Mouse (Mus musculus) limb, embryonic 13.5 days (tissue): ENCODE data around the gene Vars2. TPM values are rescaled to one million over a fixed set of nuclear protein-coding genes. Genes with fewer than 3 reads are reported as not detected.

ENCODE experiments used
- ATAC-seq: fragments of 200-750 bp; cut with Nextera tagmentation; 2 replicates; pipeline ENCODE4 v1.8.0; 2017; ENCODE audit warnings: low read depth, moderate number of reproducible peaks, moderate TSS enrichment; ENCODE audit not compliant: low FRiP score
- H3K27ac ChIP-seq: fragments of 300-500 bp; sonication (generic); 2 replicates; pipeline ENCODE4 v1.5.1; 2015; ENCODE audit warnings: inconsistent platforms, mild to moderate bottlenecking, moderate library complexity
- H3K27me3 ChIP-seq: fragments of 300-500 bp; sonication (generic); 2 replicates; pipeline ENCODE4 v1.6.1; 2015; ENCODE audit warnings: mild to moderate bottlenecking, inconsistent platforms
- H3K36me3 ChIP-seq: fragments of 300-500 bp; sonication (generic); 2 replicates; pipeline ENCODE4 v1.6.1; 2015; ENCODE audit warnings: inconsistent platforms, mild to moderate bottlenecking, moderate library complexity
- H3K4me1 ChIP-seq: fragments of 300-500 bp; sonication (generic); 2 replicates; pipeline ENCODE4 v1.6.1; 2015; ENCODE audit warnings: inconsistent platforms
- H3K4me2 ChIP-seq: fragments of 300-500 bp; sonication (generic); replicated peaks from 2 replicates; pipeline ENCODE4 v1.6.1; 2015; ENCODE audit warnings: inconsistent platforms, mild to moderate bottlenecking, moderate library complexity
- H3K4me3 ChIP-seq: fragments of 300-500 bp; sonication (generic); 2 replicates; pipeline ENCODE4 v1.5.1; 2015; ENCODE audit warnings: moderate library complexity, mild to moderate bottlenecking, inconsistent platforms
- H3K9ac ChIP-seq: fragments of 300-500 bp; sonication (generic); 2 replicates; pipeline ENCODE4 v1.6.1; 2015; ENCODE audit warnings: mild to moderate bottlenecking, inconsistent platforms
- H3K9me3 ChIP-seq: fragments of 300-500 bp; sonication (generic); 2 replicates; pipeline ENCODE4 v1.6.1; 2016; ENCODE audit warnings: inconsistent platforms
- WGBS: fragments of 180-500 bp; shearing (Covaris S2); methylation state at CpG from one replicate; pipeline ENCODE4 v1.1.7; 2015; 5-methylcytosine and 5-hydroxymethylcytosine counted together
- polyA plus RNA-seq: library from polyadenylated mRNA; unstranded; fragments of >200 nt; fragmentation: Nextera tagmentation; extraction: Ambion mirVana; gene quantifications from 2 replicates; pipeline ENCODE4 v1.2.1, GENCODE M21; 2015

Vars2 gene
- polyA plus RNA-seq, 1 experiment from 2014 or later: 21.0 TPM

DNA sequence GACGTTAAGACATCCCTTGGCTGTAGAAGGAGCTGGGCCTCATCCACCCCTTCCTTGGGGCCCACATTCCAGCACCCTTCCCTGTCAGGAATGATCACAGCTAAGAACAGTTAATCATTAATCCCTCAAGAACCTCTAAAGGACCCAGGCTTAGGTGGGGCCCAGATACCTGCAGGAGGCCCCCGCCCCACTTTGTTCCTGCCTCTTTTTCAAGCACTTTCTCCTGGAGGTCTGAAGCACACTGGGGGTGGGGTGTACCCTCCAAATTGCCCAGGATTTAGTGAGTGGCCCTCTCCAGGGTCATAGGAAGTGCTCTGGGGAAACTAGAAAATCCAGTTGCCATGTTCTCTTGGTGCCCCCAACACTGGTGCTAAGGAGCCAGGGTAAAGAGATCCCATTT, 18.0 kb downstream of the Vars2 start:
- Histone ChIP-seq H3K27me3 (no peaks in the 10 kb centered on the region), H3K9ac (no peak overlapping the region; the same call in 1 of the 2 replicates), H3K36me3 (peaks cover under 1% of the 10 kb centered on the region; the same call in 1 of the 2 replicates), H3K27ac (no peak overlapping the region), H3K4me3 (no peak overlapping the region), H3K4me2 (no peak overlapping the region), H3K4me1 (no peaks in the 10 kb centered on the region), H3K9me3 (no peaks in the 10 kb centered on the region)
- no peak for ATAC-seq
- 65% methylated on average over 2 of the region's 2 CpGs for WGBS

DNA sequence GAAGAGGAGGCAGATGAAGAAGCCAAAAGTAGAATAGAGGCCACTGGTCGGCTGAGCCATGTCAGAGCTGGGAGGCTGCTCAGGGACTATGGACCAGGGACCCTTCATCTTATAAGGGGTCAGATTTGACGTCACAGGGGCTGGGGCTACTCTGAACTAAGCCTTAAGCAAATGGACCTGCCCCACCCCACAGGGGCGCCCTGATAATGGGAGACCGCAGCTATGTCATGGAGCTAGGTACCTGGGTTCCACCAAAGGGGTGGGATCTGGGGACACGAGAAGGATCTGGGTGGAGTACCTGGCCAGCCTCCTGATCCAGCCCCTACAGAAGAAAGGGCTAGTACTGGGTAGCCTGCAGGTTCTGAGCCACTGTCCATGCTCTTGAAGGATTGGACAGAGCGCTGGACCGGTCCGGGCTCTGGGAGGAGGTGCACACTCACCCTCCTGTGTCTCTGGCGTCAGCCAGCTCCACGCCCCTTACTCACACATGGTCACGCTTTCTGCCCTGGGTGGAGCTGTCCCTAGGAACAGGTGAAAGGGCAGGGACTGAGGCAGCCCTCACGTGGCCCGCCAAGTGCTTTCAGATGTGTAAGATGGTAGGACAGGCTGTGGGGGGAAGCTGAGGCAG, 23.7 kb downstream of the Vars2 start, which contains the start of gene Mucl3:
Gene Mucl3 (minus strand): TSS at position 87 of the 628 bp plus-strand sequence.
- Histone ChIP-seq H3K9me3 (no peaks in the 10 kb centered on the region), H3K4me3 (no peak within 1 kb of the TSS), H3K27me3 (peaks cover 10% of the 10 kb centered on the region), H3K9ac (no peak within 1 kb of the TSS), H3K27ac (no peak within 1 kb of the TSS), H3K4me1 (peaks cover under 1% of the 10 kb centered on the region; the same call in 1 of the 2 replicates), H3K36me3 (no peaks in the 10 kb centered on the region), H3K4me2 (no peak within 1 kb of the TSS)
- no peak for ATAC-seq
- 73% methylated on average over 13 of the region's 13 CpGs for WGBS

DNA sequence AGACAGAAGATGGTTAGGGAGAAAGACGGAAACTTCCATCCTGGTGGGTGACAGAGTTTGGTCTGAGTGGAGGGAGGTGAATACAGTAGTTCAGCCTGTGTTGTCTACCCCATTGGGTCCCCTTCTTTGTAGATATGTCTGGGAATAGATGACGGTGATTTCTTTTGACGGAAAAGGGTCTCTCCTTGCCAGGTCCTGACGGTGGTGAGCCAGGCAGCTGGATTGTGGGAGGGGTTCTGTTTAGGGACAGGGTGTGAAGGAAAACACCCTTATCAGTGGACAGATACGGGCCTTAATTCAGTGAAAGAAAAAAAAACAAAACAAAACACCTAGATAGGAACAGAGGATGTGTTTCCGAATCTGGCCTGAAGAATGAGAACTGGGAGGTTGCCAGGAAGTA, 28.0 kb downstream of the Vars2 start:
- Histone ChIP-seq H3K36me3 (no peaks in the 10 kb centered on the region), H3K4me2 (peak overlapping the region; percentile 50), H3K4me3 (no peak overlapping the region), H3K27me3 (peaks cover 17% of the 10 kb centered on the region), H3K9me3 (no peaks in the 10 kb centered on the region), H3K4me1 (peaks cover 10% of the 10 kb centered on the region; the same call in 1 of the 2 replicates), H3K9ac (no peak overlapping the region), H3K27ac (no peak overlapping the region)
- 77% methylated on average over 6 of the region's 6 CpGs for WGBS
- no peak for ATAC-seq

DNA sequence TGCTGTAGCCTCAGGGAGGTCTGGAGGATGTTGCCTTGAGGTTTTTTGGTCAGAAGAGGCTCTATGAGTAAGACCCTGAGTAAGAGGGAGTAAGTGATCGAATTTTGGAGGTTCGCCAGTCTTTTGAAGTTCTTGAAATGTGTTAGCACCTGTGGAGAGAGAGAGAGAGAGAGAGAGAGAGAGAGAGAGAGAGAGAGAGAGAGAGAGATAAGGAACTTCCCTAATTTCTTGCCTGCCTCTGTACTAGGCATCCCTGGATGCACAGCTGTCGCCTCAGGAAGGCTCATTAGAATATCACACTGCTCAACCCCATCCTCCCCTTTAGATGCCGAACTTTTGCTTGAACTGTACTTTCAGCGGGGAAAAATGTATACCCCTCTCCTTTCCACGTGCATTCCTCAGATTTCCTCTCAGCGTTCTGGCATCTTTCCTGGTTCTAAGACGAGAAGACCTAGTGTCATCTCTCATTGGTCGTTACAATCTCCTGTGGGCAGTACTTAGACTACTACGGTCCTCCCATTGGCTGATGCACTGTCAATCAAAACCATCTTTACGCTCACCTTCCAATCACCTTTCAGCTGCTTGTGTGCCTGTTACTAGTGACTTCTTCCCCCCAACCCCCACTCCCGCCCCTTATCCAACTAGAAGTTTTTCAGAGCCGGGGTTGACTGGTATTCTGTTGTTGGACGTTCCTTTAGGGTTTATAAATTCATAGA, 28.8 kb downstream of the Vars2 start:
- Histone ChIP-seq H3K27me3 (peaks cover 12% of the 10 kb centered on the region), H3K9me3 (no peaks in the 10 kb centered on the region), H3K36me3 (no peaks in the 10 kb centered on the region), H3K9ac (no peak overlapping the region), H3K27ac (peak overlapping the region; percentile 33; the same call in 1 of the 2 replicates), H3K4me2 (peak overlapping the region; percentile 50), H3K4me3 (no peak overlapping the region), H3K4me1 (peaks cover 10% of the 10 kb centered on the region; the same call in 1 of the 2 replicates)
- peak; percentile 90 for ATAC-seq
- 23% methylated on average over 14 of the region's 14 CpGs for WGBS

DNA sequence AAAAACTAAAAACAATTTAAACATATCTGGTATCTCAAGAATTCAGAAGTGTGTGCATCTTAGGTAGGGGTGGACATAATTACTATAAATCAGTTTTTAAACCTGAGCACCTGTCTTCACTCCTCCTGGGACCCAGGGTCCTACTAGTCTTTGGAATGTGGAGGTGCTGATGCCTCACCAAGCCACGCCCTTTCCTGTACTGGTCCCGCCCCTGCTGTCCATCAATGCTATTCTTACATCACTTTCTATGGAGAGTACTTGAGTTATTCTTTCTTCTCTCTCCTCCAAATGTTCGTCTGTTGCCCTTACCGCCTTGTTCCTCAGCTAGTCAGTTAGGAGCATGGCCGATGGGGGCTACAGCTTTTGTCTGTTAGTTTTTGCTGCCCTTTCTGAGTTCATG, 31.0 kb downstream of the Vars2 start:
- Histone ChIP-seq H3K4me1 (peaks cover 10% of the 10 kb centered on the region; the same call in 1 of the 2 replicates), H3K27ac (no peak overlapping the region), H3K27me3 (peaks cover 7% of the 10 kb centered on the region; the same call in 1 of the 2 replicates), H3K9me3 (no peaks in the 10 kb centered on the region), H3K4me3 (peak overlapping the region; percentile 44; the same call in 1 of the 2 replicates), H3K36me3 (no peaks in the 10 kb centered on the region), H3K4me2 (peak overlapping the region; percentile 69), H3K9ac (no peak overlapping the region)
- 45% methylated on average over 5 of the region's 5 CpGs for WGBS
- ATAC-seq: no peak

DNA sequence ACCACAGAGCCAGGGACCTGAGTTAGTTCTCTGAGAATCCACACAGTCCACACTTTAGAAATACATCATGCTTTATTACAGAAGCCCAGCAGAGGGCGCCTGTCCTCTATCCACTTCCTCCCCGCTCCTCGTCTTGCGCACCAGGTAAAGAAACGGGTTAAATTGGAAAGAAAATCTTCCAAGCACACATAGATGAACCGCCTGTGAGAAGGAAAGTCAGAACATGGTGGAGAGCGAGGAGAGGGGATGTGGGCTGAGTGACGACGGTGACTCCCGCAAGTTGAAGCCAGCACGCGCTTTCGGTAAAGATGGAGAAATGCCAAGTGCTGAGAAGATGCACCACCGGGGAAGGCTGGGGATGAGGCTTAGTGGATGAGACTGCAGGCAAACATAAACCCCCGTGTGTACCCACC, 31.7 kb downstream of the Vars2 start:
- Histone ChIP-seq H3K4me1 (peaks cover 10% of the 10 kb centered on the region; the same call in 1 of the 2 replicates), H3K4me3 (peak overlapping the region; percentile 44), H3K27me3 (peaks cover 7% of the 10 kb centered on the region; the same call in 1 of the 2 replicates), H3K27ac (no peak overlapping the region), H3K9ac (0 out of 2 replicates have a peak overlapping the region, but pooled peaks have one; percentile 50), H3K9me3 (no peaks in the 10 kb centered on the region), H3K36me3 (no peaks in the 10 kb centered on the region), H3K4me2 (peak overlapping the region; percentile 69)
- 1% methylated on average over 15 of the region's 15 CpGs for WGBS
- ATAC-seq: peak; percentile 34; the same call in 1 of the 2 replicates

DNA sequence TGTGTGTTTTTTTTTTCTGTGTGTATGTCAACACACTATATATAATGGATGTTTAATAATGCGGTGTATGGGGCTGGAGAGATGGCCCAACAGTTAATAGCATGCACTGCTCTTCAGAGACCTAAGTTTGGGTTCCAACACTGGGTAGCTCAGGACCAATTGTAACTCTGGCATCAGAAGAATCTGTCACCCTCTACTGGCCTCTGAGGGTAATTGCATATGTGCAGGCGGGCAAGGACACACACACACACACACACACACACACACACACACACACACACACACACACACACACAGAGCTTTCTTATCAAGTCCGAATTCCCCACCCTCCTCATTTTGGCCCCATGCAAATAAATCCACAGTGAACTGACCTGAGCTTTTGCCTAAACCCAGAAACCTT, 32.2 kb downstream of the Vars2 start:
- Histone ChIP-seq H3K4me2 (no peak overlapping the region), H3K4me3 (no peak overlapping the region), H3K27me3 (peaks cover 7% of the 10 kb centered on the region; the same call in 1 of the 2 replicates), H3K4me1 (peaks cover 10% of the 10 kb centered on the region; the same call in 1 of the 2 replicates), H3K9me3 (no peaks in the 10 kb centered on the region), H3K9ac (no peak overlapping the region), H3K27ac (no peak overlapping the region), H3K36me3 (no peaks in the 10 kb centered on the region)
- 96% methylated on average over 2 of the region's 3 CpGs for WGBS
- ATAC-seq: no peak

DNA sequence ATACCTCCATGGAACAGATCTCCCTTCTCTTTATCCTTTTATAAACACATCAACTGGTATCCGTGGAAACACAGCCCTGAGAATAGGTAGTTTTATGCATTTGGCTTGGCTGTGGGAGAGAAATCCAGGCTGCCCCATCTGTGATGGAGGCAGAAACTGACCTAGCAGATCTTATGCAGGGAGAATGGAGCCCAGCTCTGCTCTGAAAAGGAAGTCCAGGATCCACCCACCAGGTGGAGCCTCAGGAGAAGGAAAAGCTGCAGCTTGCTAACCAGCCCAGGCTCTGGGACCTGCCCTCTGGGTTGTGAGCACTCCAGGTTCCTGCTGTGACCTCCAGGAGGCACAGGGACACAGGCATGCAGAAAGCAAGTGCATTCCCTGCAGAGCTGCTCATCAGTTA, 33.4 kb downstream of the Vars2 start:
- Histone ChIP-seq H3K27me3 (peaks cover 7% of the 10 kb centered on the region; the same call in 1 of the 2 replicates), H3K9ac (no peak overlapping the region), H3K4me3 (no peak overlapping the region), H3K9me3 (no peaks in the 10 kb centered on the region), H3K27ac (no peak overlapping the region), H3K4me1 (peaks cover 10% of the 10 kb centered on the region; the same call in 1 of the 2 replicates), H3K36me3 (no peaks in the 10 kb centered on the region), H3K4me2 (no peak overlapping the region)
- no peak for ATAC-seq
- 21% methylated on average over 1 of the region's 1 CpGs for WGBS

DNA sequence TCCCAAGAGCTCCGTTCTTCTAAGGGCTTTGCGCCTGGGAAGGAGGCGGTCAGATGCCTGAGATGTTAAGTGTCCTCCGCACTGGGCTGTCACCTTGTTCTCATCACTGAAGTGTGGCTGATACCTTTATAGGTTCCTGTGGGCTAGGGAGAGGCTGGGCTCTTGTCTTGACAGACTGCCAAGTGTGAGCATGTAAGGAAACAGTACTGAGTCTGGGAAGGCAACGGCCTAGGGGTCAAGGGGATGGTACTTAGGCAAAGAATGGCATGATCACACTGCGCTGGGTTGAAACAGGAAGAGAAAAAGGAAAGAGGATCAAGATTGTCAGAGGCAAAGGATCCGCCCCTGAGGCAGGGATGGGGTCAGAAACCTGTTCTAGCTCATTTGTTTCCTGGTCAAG, 40.9 kb downstream of the Vars2 start, which contains the start of gene Gm9573:
Gene Gm9573 (minus strand): TSS at position 101 of the 400 bp plus-strand sequence.
- ATAC-seq: no peak
- no peaks in the 10 kb centered on the region for H3K27me3 ChIP-seq
- H3K9me3 ChIP-seq: no peaks in the 10 kb centered on the region
- no peaks in the 10 kb centered on the region for H3K36me3 ChIP-seq
- no peak within 1 kb of the TSS for H3K4me2 ChIP-seq
- no peak within 1 kb of the TSS for H3K27ac ChIP-seq
- 78% methylated on average over 7 of the region's 7 CpGs for WGBS
- no peaks in the 10 kb centered on the region for H3K4me1 ChIP-seq
- no peak within 1 kb of the TSS for H3K4me3 ChIP-seq
- no peak within 1 kb of the TSS for H3K9ac ChIP-seq

DNA sequence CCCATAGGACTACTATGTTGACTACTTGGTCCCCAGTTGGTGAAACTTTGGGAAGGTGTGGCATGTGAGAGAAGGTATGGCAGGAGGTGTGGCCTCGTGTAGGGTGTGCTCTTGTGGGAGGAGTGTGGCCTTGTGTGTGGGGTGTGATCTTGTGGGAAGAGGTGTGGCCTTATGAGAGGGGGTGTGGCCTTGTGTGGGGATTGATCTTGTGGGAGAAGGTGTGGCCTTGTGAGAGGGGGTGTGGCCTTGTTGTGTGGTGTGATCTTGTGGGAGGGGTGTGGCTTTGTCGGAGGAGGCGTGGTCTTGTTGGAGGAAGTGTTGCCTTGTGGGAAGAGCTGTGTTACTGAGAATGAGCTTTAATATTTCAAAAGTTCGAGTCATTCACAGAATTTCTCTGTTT, 50.3 kb downstream of the Vars2 start:
- Histone ChIP-seq H3K4me2 (no peak overlapping the region), H3K4me1 (no peaks in the 10 kb centered on the region), H3K36me3 (no peaks in the 10 kb centered on the region), H3K9me3 (no peaks in the 10 kb centered on the region), H3K9ac (no peak overlapping the region), H3K27ac (no peak overlapping the region), H3K27me3 (no peaks in the 10 kb centered on the region), H3K4me3 (no peak overlapping the region)
- ATAC-seq: no peak
- WGBS: 67% methylated on average over 4 of the region's 4 CpGs
